In genomic region chrX:98936707-98937554, GRCm38 (mm10) we compare ENCODE assay signal across 8 mouse cellular contexts. TPM values are rescaled to one million over a fixed set of nuclear protein-coding genes. Genes with fewer than 3 reads are reported as not detected.
A peak's percentile ranks its signal among the peaks of the same experiment; 100 is the strongest.
DNase-seq lines count a peak whose midpoint lies in the region; ATAC-seq and TF ChIP-seq lines count a peak whose summit lies in the region.

No protein-coding gene starts in this region.

- no peak for TF ChIP-seq POLR2A in MEL (IDR thresholded peaks at IDR 0.05; ENCODE audit: control insufficient read depth in 1 of 2, insufficient read depth in 1 of 2, low read depth in 1 of 2, low read length in 2 of 2, poor library complexity in 1 of 2)
- peak; percentile 49; the same call in 1 of the 2 replicates for TF ChIP-seq POLR2A in cerebellum, adult 2 months (IDR thresholded peaks at IDR 0.05; ENCODE audit: borderline replicate concordance, insufficient read depth, low read length)

- H3K9me3 ChIP-seq in MEL (replicated peaks; ENCODE audit: insufficient read depth, low read length): no peaks in the 10 kb centered on the region
- no peaks in the 10 kb centered on the region for H3K9me3 ChIP-seq in forebrain, postnatal 0 days (ENCODE audit: low read length)
- no peaks in the 10 kb centered on the region for H3K9me3 ChIP-seq in lung, postnatal 0 days (ENCODE audit: low read length)

- H3K27me3 ChIP-seq in MEL (ENCODE audit: control insufficient read depth in 1 of 2, insufficient read depth in 2 of 2, low read length in 2 of 2): peaks cover 0 to 1% of the 10 kb centered on the region in 2 experiments; a peak in 1 of 4 replicates
- H3K27me3 ChIP-seq in cerebellum, adult 2 months (ENCODE audit: control insufficient read depth, insufficient read depth, low read length): no peaks in the 10 kb centered on the region
- no peaks in the 10 kb centered on the region for H3K27me3 ChIP-seq in forebrain, postnatal 0 days (ENCODE audit: insufficient read depth, low read length)
- no peaks in the 10 kb centered on the region for H3K27me3 ChIP-seq in lung, postnatal 0 days (replicated peaks; ENCODE audit: insufficient read depth, low read length)

- H3K4me1 ChIP-seq in MEL (ENCODE audit: control insufficient read depth in 1 of 2, insufficient read depth in 2 of 2, low read length in 2 of 2): peaks cover 0 to 10% of the 10 kb centered on the region in 2 experiments; a peak in 2 of 4 replicates
- H3K4me1 ChIP-seq in cerebellum, adult 2 months (ENCODE audit: control insufficient read depth, insufficient read depth, low read length): peaks cover 2% of the 10 kb centered on the region; the same call in 1 of the 2 replicates
- H3K4me1 ChIP-seq in forebrain, postnatal 0 days (ENCODE audit: insufficient read depth): no peaks in the 10 kb centered on the region
- H3K4me1 ChIP-seq in lung, postnatal 0 days (ENCODE audit: insufficient read depth, low read depth, low read length): no peaks in the 10 kb centered on the region

- H3K36me3 ChIP-seq in MEL (ENCODE audit: control insufficient read depth in 1 of 2, insufficient read depth in 2 of 2, low read length in 2 of 2): peaks cover 0 to 2% of the 10 kb centered on the region in 2 experiments; a peak in 2 of 4 replicates
- H3K36me3 ChIP-seq in forebrain, postnatal 0 days (ENCODE audit: insufficient read depth): no peaks in the 10 kb centered on the region
- no peaks in the 10 kb centered on the region for H3K36me3 ChIP-seq in lung, postnatal 0 days (ENCODE audit: insufficient read depth, low read length)

- 0 out of 2 replicates have a peak overlapping the region, but pooled peaks have one; percentile 54 for H3K27ac ChIP-seq in MEL (ENCODE audit: control insufficient read depth, low read depth, low read length)
- peak overlapping the region; percentile 56 for H3K27ac ChIP-seq in cerebellum, adult 2 months (ENCODE audit: insufficient read depth, low read length)
- peak overlapping the region; percentile 89 for H3K27ac ChIP-seq in forebrain, postnatal 0 days (ENCODE audit: low read depth, low read length)
- peak overlapping the region; percentile 95 for H3K27ac ChIP-seq in lung, postnatal 0 days (ENCODE audit: low read length)

- peak overlapping the region; percentile 52 for H3K4me2 ChIP-seq in forebrain, postnatal 0 days (ENCODE audit: low read depth)
- peak overlapping the region; percentile 49 for H3K4me2 ChIP-seq in lung, postnatal 0 days (replicated peaks; ENCODE audit: low read depth, low read length)

- peak overlapping the region; percentile 90 for H3K9ac ChIP-seq in MEL (ENCODE audit: control insufficient read depth, low read depth, low read length, poor library complexity, severe bottlenecking)
- peak overlapping the region; percentile 59 for H3K9ac ChIP-seq in forebrain, postnatal 0 days
- peak overlapping the region; percentile 51 for H3K9ac ChIP-seq in lung, postnatal 0 days (replicated peaks; ENCODE audit: low read depth)

- TF ChIP-seq RAD21 in MEL (IDR thresholded peaks at IDR 0.05; ENCODE audit: low read depth, low read length): no peak

- peaks cover 15% of the 10 kb centered on the region for H3K79me2 ChIP-seq in MEL (ENCODE audit: control insufficient read depth, insufficient read depth, low read length, poor library complexity)

- ATAC-seq in forebrain, postnatal 0 days: peak; percentile 96
- ATAC-seq in hematopoietic stem cell, adult 5-6 weeks (replicated peaks in 1 of 2; ENCODE audit: insufficient read depth in 1 of 2, low FRiP score in 2 of 2, low TSS enrichment in 1 of 2, low read depth in 1 of 2, poor library complexity in 2 of 2, severe bottlenecking in 2 of 2): peak; percentile 82 to 87
- ATAC-seq in lung, postnatal 0 days: peak; percentile 89

- no peak for TF ChIP-seq CTCF in MEL (IDR thresholded peaks at IDR 0.05 in 2 of 3, conservative IDR thresholded peaks at IDR 0.05 in 1 of 3; ENCODE audit: control insufficient read depth in 1 of 3, insufficient read depth in 1 of 3, low read depth in 2 of 3, low read length in 3 of 3, poor library complexity in 1 of 3, severe bottlenecking in 1 of 3)
- TF ChIP-seq CTCF in cerebellum, adult 2 months (IDR thresholded peaks at IDR 0.05; ENCODE audit: borderline replicate concordance, insufficient read depth, low read depth, low read length): no peak
- TF ChIP-seq CTCF in forebrain, postnatal 0 days (IDR thresholded peaks at IDR 0.05; ENCODE audit: low read depth): peak; percentile 32; the same call in 1 of the 2 replicates
- TF ChIP-seq CTCF in lung, postnatal 0 days (IDR thresholded peaks at IDR 0.05): peak; percentile 9; the same call in 1 of the 2 replicates

- no peak for TF ChIP-seq EP300 in MEL (IDR thresholded peaks at IDR 0.05; ENCODE audit: low read depth in 1 of 2, low read length in 2 of 2)
- no peak for TF ChIP-seq EP300 in lung, postnatal 0 days (IDR thresholded peaks at IDR 0.05)

- WGBS in cerebellum, adult 2 months: 8% methylated on average over 66 of the region's 66 CpGs
- 32% methylated on average over 66 of the region's 66 CpGs for WGBS in forebrain, postnatal 0 days
- 16% methylated on average over 60 of the region's 66 CpGs for WGBS in lung, postnatal 0 days

- H3K4me3 ChIP-seq in MEL (ENCODE audit: control insufficient read depth in 1 of 2, insufficient read depth in 1 of 2, low read depth in 2 of 2, low read length in 2 of 2): peak overlapping the region; percentile 72 to 83
- peak overlapping the region; percentile 80 for H3K4me3 ChIP-seq in cerebellum, adult 2 months (replicated peaks; ENCODE audit: insufficient read depth, low read depth, low read length)
- peak overlapping the region; percentile 61 for H3K4me3 ChIP-seq in forebrain, postnatal 0 days (ENCODE audit: low read depth, low read length)
- H3K4me3 ChIP-seq in lung, postnatal 0 days (ENCODE audit: low read depth, low read length): peak overlapping the region; percentile 60

- peak; percentile 68 for DNase-seq in MEL (ENCODE audit: low read depth, low spot score)
- DNase-seq in cerebellum, adult 2 months: peak; percentile 92 to 98
- peak; percentile 98 for DNase-seq in forebrain, postnatal 0 days
- DNase-seq in layer of hippocampus, adult 9-11 months: peak; percentile 99
- peak; percentile 90 for DNase-seq in lung, postnatal 0 days (ENCODE audit: low spot score)
- peak; percentile 95 for DNase-seq in ovary, postnatal 14 days (ENCODE audit: low spot score)
- peak; percentile 90 for DNase-seq in thymus, postnatal 14 days

TF ChIP-seq in MEL, 35 proteins besides CTCF, POLR2A, EP300 and RAD21:
- TF ChIP-seq SIN3A (IDR thresholded peaks at IDR 0.05; ENCODE audit: low read length) (no peak), NRF1 (IDR thresholded peaks at IDR 0.05; ENCODE audit: insufficient read depth, low read depth, low read length, poor library complexity, severe bottlenecking) (no peak), RCOR1 (IDR thresholded peaks at IDR 0.05; ENCODE audit: low read depth, low read length) (no peak), USF1 (IDR thresholded peaks at IDR 0.05; ENCODE audit: low read depth, low read length) (no peak), JUND (IDR thresholded peaks at IDR 0.05; ENCODE audit: low read depth, low read length) (no peak), SMC3 (IDR thresholded peaks at IDR 0.05; ENCODE audit: low read depth, low read length) (no peak), ELF1 (IDR thresholded peaks at IDR 0.05; ENCODE audit: low read depth, low read length) (no peak), CHD2 (IDR thresholded peaks at IDR 0.05; ENCODE audit: low read length) (no peak), MYB (IDR thresholded peaks at IDR 0.05; ENCODE audit: low read depth, low read length) (no peak), POLR2AphosphoS2 (IDR thresholded peaks at IDR 0.05; ENCODE audit: low read length) (no peak), HCFC1 (IDR thresholded peaks at IDR 0.05; ENCODE audit: low read depth, low read length) (no peak), ZC3H11A (IDR thresholded peaks at IDR 0.05; ENCODE audit: low read depth, low read length) (no peak), MEF2A (IDR thresholded peaks at IDR 0.05; ENCODE audit: extremely low read depth, insufficient replicate concordance, low read depth, low read length, poor library complexity, severe bottlenecking) (no peak)

RNA-seq across cellular contexts. Expression of gene Yipf6, which starts 0.8 kb away (rescaled TPM):
- 15.3 and 19.0 TPM in 2 replicates for total RNA-seq in MEL (2012; rRNA removed)
- polyA plus RNA-seq in MEL (2012; ENCODE audit: insufficient read depth in 1 of 2, insufficient read length in 2 of 2, low read depth in 1 of 2, low replicate concordance in 2 of 2, missing spikeins in 1 of 2): 10 to 100 TPM in 1 of 2 experiments, not detected in 1; 20.2 TPM
- 22.0 and 23.6 TPM in 2 replicates for polyA plus RNA-seq in cerebellum, adult 2 months (2012; rRNA removed)
- total RNA-seq in forebrain, postnatal 0 days (2014; rRNA removed): 30.1 and 39.8 TPM in 2 replicates
- 6.9 and 11.9 TPM in 2 replicates for polyA plus RNA-seq in forebrain, postnatal 0 days (2015; fragmentation: Nextera tagmentation; extraction: Ambion mirVana)
- 35.3 and 38.3 TPM in 2 replicates for total RNA-seq in hematopoietic stem cell, adult 5-6 weeks (2017)
- 42.3 and 42.5 TPM in 2 replicates for polyA plus RNA-seq in lung, postnatal 0 days (2015; fragmentation: Nextera tagmentation; extraction: Ambion mirVana)

RNA-seq across cellular contexts. Expression of gene Ophn1, which starts 46.1 kb away (rescaled TPM):
- total RNA-seq in MEL (2012; rRNA removed): not detected in 2 replicates
- polyA plus RNA-seq in MEL (2012; ENCODE audit: insufficient read depth in 1 of 2, insufficient read length in 2 of 2, low read depth in 1 of 2, low replicate concordance in 2 of 2, missing spikeins in 1 of 2): not detected
- polyA plus RNA-seq in cerebellum, adult 2 months (2012; rRNA removed): 30.7 and 30.8 TPM in 2 replicates
- 42.1 and 46.5 TPM in 2 replicates for total RNA-seq in forebrain, postnatal 0 days (2014; rRNA removed)
- 16.9 and 26.8 TPM in 2 replicates for polyA plus RNA-seq in forebrain, postnatal 0 days (2015; fragmentation: Nextera tagmentation; extraction: Ambion mirVana)
- 4.0 and 5.8 TPM in 2 replicates for total RNA-seq in hematopoietic stem cell, adult 5-6 weeks (2017)
- 17.7 and 18.9 TPM in 2 replicates for polyA plus RNA-seq in lung, postnatal 0 days (2015; fragmentation: Nextera tagmentation; extraction: Ambion mirVana)

Comparison
In these comparisons a context has a peak if more than half of its experiments do, and no peak if none do; other contexts are left out.
1. Peak in every context shown above with its lines: DNase-seq, ATAC-seq, H3K4me3 ChIP-seq and H3K27ac ChIP-seq.
2. CTCF ChIP-seq: peak in forebrain, postnatal 0 days (single experiment) and lung, postnatal 0 days (single experiment); none in MEL (0 of 3) and cerebellum, adult 2 months (single experiment).
3. RNA of gene Ophn1, which starts 46.1 kb away (polyA plus RNA-seq): 30.7 to 30.8 TPM in cerebellum, adult 2 months, 16.9 to 26.8 TPM in forebrain, postnatal 0 days and 17.7 to 18.9 TPM in lung, postnatal 0 days; not detected in MEL; every median in the first group is over 10 times any median in the second.